Mouse (Mus musculus): ENCODE measurements around the gene Mesp1. TPM values are rescaled to one million over a fixed set of nuclear protein-coding genes. Genes with fewer than 3 reads are reported as not detected.

Mesp1 gene
- total RNA-seq (2023), result not detected in 2 replicates

DNA sequence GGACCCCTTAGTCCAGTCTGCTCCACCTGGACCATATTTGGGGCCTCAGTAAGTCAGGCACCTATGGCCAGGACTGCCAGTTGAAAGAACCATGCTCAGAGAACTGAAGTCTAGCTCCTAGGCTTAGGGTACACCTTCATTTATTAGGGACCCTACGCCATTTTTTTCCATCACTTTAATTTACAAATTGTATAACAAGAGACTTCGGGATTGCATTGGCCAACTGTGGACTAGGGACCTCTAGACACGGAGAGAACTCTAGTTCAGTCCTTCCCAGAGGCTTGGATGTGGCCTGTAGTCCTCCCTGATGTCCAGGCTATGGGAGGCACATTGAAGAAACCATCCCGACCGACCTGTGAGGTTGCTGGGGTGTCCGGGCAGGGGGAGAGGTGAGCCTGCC, at the start of gene Mesp1:
Mesp1 (minus strand) TSS at position 101 of the 400 bp plus-strand sequence.

DNA sequence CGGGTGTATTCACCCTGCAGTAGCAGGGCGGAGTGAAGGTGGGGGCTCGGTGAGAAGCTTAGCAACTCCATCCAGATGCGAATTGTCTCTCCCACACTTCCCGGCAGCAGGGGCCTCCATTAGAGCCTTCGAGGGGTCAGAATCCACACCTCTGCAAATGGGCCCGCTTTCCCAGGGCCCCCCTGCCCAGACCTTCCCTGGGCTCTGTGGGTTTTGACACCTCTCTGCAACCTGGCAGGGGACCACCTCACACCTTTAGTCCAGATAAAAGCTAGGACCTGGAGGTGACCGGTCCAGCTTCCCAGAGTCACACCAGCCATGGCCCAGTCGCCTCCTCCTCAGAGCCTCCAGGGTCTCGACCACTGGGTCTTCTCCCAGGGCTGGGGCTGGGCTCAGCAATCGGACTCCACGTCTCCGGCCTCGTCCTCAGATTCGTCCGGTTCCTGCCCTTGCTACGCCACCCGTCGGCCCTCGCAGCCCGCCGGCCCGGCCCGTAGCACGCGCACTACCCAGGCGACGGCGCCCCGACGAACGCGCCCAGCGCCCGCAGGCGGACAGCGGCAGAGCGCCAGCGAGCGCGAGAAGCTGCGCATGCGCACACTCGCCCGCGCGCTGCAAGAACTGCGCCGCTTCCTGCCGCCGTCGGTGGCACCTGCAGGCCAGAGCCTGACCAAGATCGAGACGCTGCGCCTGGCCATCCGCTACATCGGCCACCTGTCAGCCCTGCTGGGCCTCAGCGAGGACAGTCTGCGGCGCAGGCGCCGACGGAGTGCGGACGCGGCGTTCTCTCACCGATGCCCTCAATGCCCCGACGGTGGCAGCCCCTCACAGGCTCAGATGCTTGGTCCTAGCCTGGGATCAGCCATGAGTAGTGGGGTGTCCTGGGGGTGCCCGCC, 17.3 kb upstream of the Mesp1 start, which contains the start of gene Mesp2:
Mesp2 (plus strand) TSS at position 117 of the 896 bp plus-strand sequence.

DNA sequence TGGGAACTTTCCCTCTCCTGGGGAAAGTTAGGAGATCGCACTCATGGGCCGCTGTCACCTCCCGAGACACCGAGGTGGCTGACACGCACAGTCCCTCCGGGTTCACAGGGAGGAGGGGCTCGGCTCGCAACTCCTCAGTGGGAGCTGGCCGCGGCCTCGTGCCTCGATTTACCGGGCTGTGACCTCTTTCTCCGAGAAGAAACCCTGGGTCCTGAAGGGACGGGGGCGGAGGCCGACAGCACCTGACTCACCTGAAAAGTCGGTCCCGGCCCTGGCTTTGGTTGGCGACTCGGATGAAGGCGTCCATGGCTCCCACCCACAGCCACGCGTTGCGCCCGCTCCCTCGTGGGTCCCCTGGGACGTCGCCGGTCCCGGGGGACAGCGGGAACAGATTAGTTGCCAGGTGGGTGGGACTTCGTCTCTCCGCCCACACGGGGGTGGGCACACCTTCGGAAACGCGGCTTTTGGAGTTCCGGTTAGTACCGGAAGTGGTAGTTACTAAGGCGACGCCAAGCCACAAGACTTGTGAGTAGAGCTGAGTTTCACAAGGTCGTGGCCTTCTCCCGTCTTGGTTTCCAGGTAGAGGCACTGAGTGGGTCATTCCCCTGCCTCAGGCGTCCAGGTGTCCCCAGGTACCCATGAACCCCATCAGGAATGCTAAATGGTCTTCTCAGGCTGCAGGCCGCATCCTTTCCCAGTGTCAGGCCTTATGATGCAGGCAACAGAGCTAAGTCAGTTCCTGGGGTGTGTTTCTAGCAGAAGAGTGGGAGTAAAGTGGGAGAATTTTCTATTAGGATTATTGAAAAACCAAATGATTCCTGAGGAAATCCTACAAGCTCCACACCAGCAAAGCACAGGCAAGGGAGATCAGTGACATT, 50.7 kb downstream of the Mesp1 start, which contains the start of the genes Pex11a and Wdr93:
Pex11a (minus strand) TSS at position 473 of the 878 bp plus-strand sequence.
Wdr93 (plus strand) TSS at position 505 of the 878 bp plus-strand sequence.

Other genes starting within 250 kb of the Mesp1 start
- 0.70 and 1.4 TPM in 2 replicates for gene Rhcg, start 176.1 kb downstream of the Mesp1 start, total RNA-seq (2023)
- 21.8 and 30.1 TPM in 2 replicates for gene Ticrr, start 133.6 kb downstream of the Mesp1 start, total RNA-seq (2023)
- 0.14 and 0.54 TPM in 2 replicates for gene Kif7, start 78.1 kb downstream of the Mesp1 start, total RNA-seq (2023)
- gene Plin1, start 60.9 kb downstream of the Mesp1 start, total RNA-seq (2023), result 0.54 TPM in 1 of 2 replicates, not detected in the other
- gene Pex11a, start 50.7 kb downstream of the Mesp1 start, total RNA-seq (2023), result 1.6 and 3.1 TPM in 2 replicates
- gene Wdr93, start 50.6 kb downstream of the Mesp1 start, total RNA-seq (2023), result not detected in 2 replicates
- not detected in 2 replicates for gene Mesp2, start 16.9 kb upstream of the Mesp1 start, total RNA-seq (2023)
- 0.16 and 0.25 TPM in 2 replicates for gene Anpep, start 67.3 kb upstream of the Mesp1 start, total RNA-seq (2023)
- gene Ap3s2, start 126.9 kb upstream of the Mesp1 start, total RNA-seq (2023), result 9.8 and 11.8 TPM in 2 replicates
- 0.27 and 0.47 TPM in 2 replicates for gene Arpin, start 141.6 kb upstream of the Mesp1 start, total RNA-seq (2023)
- gene Zfp710, start 231.0 kb upstream of the Mesp1 start, total RNA-seq (2023), result 103 and 115 TPM in 2 replicates

Measured in neutrophil, adult 65 days (primary cell).